Mouse (Mus musculus) heart, embryonic 14.5 days (tissue): ENCODE measurements around the gene Capn5. TPM values are rescaled to one million over a fixed set of nuclear protein-coding genes. Genes with fewer than 3 reads are reported as not detected.

ENCODE experiments used
- ATAC-seq: fragments of 200-750 bp; cut with Nextera tagmentation; 2 replicates; pipeline ENCODE4 v1.8.0; 2017; ENCODE audit warnings: low read depth, moderate TSS enrichment; ENCODE audit not compliant: insufficient number of reproducible peaks, insufficient read depth, low FRiP score
- H3K27ac ChIP-seq, 2 experiments: fragments of 200-500 bp in 1 of 2; fragments of 300-500 bp in 1 of 2; sonication (generic) in 1 of 2; replicated peaks in 1 of 2; 2 replicates each; pipeline ENCODE4 v1.5.1; 2012 to 2014; ENCODE audit warnings: low read depth in 2 of 2, low read length in 2 of 2, control low read depth in 1 of 2, mild to moderate bottlenecking in 1 of 2, mixed read lengths in 1 of 2; ENCODE audit not compliant: control insufficient read depth in 1 of 2, insufficient read depth in 1 of 2
- H3K27me3 ChIP-seq: fragments of 300-500 bp; sonication (generic); 2 replicates; pipeline ENCODE4 v1.6.1; 2014; ENCODE audit warnings: mild to moderate bottlenecking, low read length, control low read depth; ENCODE audit not compliant: control insufficient read depth, insufficient read depth
- H3K36me3 ChIP-seq: fragments of 300-500 bp; sonication (generic); 2 replicates; pipeline ENCODE4 v1.6.1; 2014; ENCODE audit warnings: mild to moderate bottlenecking, control low read depth, low read length, mixed read lengths; ENCODE audit not compliant: control insufficient read depth, insufficient read depth
- H3K4me1 ChIP-seq, 2 experiments: fragments of 200-500 bp in 1 of 2; fragments of 300-500 bp in 1 of 2; sonication (generic) in 1 of 2; 2 replicates each; pipeline ENCODE4 v1.6.1; 2012 to 2014; ENCODE audit warnings: low read length in 2 of 2, control low read depth in 1 of 2, mixed read lengths in 1 of 2; ENCODE audit not compliant: control insufficient read depth in 2 of 2, insufficient read depth in 2 of 2
- H3K4me2 ChIP-seq: fragments of 300-500 bp; sonication (generic); 2 replicates; pipeline ENCODE4 v1.6.1; 2014; ENCODE audit warnings: mild to moderate bottlenecking, low read length
- H3K4me3 ChIP-seq, 2 experiments: fragments of 200-500 bp in 1 of 2; fragments of 300-500 bp in 1 of 2; sonication (generic) in 1 of 2; 2 replicates each; pipeline ENCODE4 v1.5.1; 2012 to 2014; ENCODE audit warnings: low read length in 2 of 2, mild to moderate bottlenecking in 2 of 2, control low read depth in 1 of 2, low read depth in 1 of 2, moderate library complexity in 1 of 2; ENCODE audit not compliant: control insufficient read depth in 1 of 2, insufficient read depth in 1 of 2
- H3K9ac ChIP-seq: fragments of 300-500 bp; sonication (generic); 2 replicates; pipeline ENCODE4 v1.6.1; 2014; ENCODE audit warnings: mild to moderate bottlenecking, low read length
- H3K9me3 ChIP-seq: fragments of 300-500 bp; sonication (generic); 2 replicates; pipeline ENCODE4 v1.6.1; 2016; ENCODE audit warnings: low read length, control low read depth; ENCODE audit not compliant: control insufficient read depth
- WGBS: fragments of 180-500 bp; shearing (Covaris S2); extraction: QIAGEN DNeasy Blood & Tissue Kit; methylation state at CpG from one replicate; pipeline ENCODE4 v1.1.7; 2014; 5-methylcytosine and 5-hydroxymethylcytosine counted together
- polyA plus RNA-seq: library from polyadenylated mRNA; unstranded; fragments of >200 nt; fragmentation: Nextera tagmentation; extraction: Ambion mirVana; gene quantifications from 2 replicates; pipeline ENCODE4 v1.2.1, GENCODE M21; 2014

Gene Capn5
- polyA plus RNA-seq, 1 experiment from 2014 or later: 2.5 TPM

DNA sequence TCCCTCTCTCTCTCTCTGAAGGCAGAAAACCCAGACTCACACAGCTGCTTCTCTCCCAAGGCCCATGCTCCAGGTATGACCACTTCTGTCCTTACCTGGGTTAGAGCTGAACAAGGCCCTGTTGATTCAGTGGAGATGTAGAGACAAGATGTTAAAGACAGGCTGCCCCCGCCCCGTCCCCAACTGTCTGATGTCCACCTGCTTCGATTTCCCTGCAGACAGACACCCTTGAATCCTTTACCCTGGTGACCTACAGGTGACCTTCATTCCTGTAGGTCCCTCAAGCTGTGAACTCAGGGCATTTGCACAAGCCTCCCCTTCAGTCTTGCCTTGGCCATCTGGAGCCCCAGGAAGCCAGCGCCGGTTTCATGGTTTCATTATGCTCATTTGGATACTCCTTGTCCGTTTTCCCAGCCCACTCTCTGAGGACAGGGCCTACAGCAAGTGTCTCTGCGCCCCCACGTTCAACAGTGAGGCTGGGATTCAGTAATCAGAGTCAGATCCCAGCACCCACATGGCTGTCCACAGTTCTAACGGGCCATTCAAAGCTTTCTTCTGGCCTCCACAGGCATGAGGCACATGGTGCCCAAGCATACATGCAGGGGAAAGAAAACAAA lies 13.6 kb downstream of the Capn5 start:
- no peak overlapping the region for H3K4me2 ChIP-seq
- 73% methylated on average over 9 of the region's 9 CpGs for whole genome bisulfite sequencing
- peak overlapping the region; percentile 25 to 61; a peak in 1 of 4 replicates for H3K27ac ChIP-seq
- no peaks in the 10 kb centered on the region for H3K36me3 ChIP-seq
- H3K9me3 ChIP-seq: no peaks in the 10 kb centered on the region
- no peak overlapping the region for H3K4me3 ChIP-seq
- H3K4me1 ChIP-seq: peaks cover 25 to 31% of the 10 kb centered on the region in 2 experiments
- H3K27me3 ChIP-seq: no peaks in the 10 kb centered on the region
- ATAC-seq: 0 out of 2 replicates have a peak, but pooled peaks have one; percentile 8
- no peak overlapping the region; the same call in 1 of the 2 replicates for H3K9ac ChIP-seq

DNA sequence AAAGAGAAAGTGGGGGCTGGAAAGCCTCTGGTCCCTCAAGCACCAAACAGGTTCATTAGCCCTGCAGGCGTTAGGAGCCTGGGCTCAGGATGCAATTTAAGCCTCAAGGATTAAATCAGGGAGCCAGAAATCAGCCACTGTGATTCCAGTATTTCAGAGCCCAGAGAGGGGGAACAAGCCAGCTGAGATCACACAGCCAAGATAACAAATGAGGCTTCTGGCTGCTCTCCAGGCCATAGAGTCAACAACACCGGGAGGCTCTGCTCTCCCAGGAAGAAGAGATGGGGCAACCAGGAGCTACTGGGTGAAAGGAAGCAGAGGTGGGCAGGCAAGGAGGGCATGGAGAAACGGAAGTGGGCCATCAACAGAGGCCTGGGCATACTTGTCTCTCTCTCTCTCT lies 14.4 kb downstream of the Capn5 start:
- no peak overlapping the region for H3K27ac ChIP-seq
- H3K4me1 ChIP-seq: peaks cover 25 to 34% of the 10 kb centered on the region in 2 experiments
- ATAC-seq: no peak

DNA sequence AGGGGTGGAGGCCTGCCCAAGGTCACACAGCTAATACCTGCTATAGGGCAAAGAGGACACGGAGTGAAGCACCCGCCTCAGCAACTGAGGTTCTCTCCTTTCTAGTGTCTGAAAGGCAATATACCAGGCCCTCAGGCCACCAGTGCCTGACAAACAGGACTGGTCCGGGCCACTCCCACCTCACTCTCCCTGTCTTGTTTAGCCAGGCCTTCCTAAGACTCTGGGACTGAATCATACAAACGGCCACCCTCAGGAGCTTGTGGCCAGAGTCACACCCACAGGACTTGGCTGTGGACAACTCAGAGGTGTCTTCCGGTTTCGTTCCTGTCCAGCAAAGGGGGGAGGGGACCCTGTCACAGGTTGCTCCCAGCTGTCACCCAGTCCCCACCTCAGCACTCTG lies 15.8 kb downstream of the Capn5 start:
- no peaks in the 10 kb centered on the region for H3K27me3 ChIP-seq
- H3K27ac ChIP-seq: no peak overlapping the region
- no peak overlapping the region for H3K9ac ChIP-seq
- 70% methylated on average over 6 of the region's 6 CpGs for WGBS
- no peak overlapping the region for H3K4me3 ChIP-seq
- no peak overlapping the region for H3K4me2 ChIP-seq
- no peak for ATAC-seq
- H3K4me1 ChIP-seq: peaks cover 25 to 36% of the 10 kb centered on the region in 2 experiments
- H3K9me3 ChIP-seq: no peaks in the 10 kb centered on the region
- H3K36me3 ChIP-seq: no peaks in the 10 kb centered on the region

More for the DNA sequence above, 14.4 kb downstream of the Capn5 start:
- H3K36me3 ChIP-seq: no peaks in the 10 kb centered on the region
- no peak overlapping the region for H3K4me2 ChIP-seq
- no peak overlapping the region for H3K9ac ChIP-seq
- H3K27me3 ChIP-seq: no peaks in the 10 kb centered on the region
- H3K9me3 ChIP-seq: no peaks in the 10 kb centered on the region
- no peak overlapping the region for H3K4me3 ChIP-seq
- WGBS: 27% methylated on average over 3 of the region's 3 CpGs

DNA sequence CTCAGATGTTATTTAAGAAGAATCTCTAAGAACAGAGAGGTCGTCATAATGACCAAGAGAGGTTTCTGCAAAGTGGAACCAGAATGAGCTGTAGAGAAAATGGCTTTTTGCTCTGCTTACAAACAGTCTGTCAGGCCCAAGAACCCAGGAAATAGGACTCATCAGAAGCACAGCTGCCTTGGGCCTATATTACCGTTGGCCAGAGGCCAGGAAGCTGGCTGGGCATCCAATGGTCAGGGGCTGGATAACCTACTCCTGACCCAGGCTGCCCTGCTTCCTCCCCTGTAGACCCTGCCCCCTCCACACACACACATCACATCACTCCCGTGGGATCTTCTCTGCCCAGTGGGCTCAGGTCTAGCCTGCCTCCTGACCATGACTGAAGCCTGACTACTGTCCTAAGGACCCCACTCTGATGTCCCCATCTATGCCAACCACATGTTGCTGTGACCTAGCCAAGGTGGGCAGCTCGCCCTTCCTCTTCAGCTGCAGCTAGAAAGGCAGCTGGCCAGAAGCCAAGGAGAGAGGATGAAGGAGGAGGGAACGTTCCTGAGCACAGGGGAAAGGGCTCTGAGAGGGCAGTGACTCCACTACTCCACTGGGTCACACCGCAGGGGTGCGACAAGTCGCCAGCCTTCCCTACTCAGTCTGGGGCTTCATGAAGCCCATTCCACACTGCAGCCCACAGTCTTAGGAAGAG lies 17.9 kb downstream of the Capn5 start:
- Histone ChIP-seq H3K27ac (peak overlapping the region in 1 of 2 experiments; percentile 10; a peak in 1 of 4 replicates), H3K36me3 (no peaks in the 10 kb centered on the region), H3K4me3 (no peak overlapping the region), H3K27me3 (no peaks in the 10 kb centered on the region), H3K4me1 (peaks cover 36 to 42% of the 10 kb centered on the region in 2 experiments), H3K4me2 (no peak overlapping the region), H3K9me3 (no peaks in the 10 kb centered on the region), H3K9ac (peak overlapping the region; percentile 21; the same call in 1 of the 2 replicates)
- 22% methylated on average over 8 of the region's 8 CpGs for WGBS
- ATAC-seq: no peak

DNA sequence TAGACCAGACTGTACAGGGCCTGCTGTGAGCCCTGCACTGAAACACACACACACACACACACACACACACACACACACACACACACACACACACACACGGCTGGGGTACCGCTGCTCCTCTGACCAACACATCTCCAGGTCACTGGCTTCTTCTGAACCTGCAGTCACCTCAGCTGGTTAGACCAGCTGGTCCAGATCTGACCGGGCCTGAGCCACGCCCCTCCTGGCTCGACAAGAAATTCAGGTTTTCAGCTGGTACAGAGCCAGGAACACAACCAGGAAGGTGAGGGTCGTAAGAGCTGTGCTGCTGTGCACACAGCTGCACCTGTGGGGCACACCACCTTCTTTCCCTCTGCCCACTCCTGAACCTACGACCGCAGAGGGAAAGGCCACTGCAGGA lies 19.6 kb downstream of the Capn5 start:
- H3K9me3 ChIP-seq: no peaks in the 10 kb centered on the region
- ATAC-seq: no peak
- no peaks in the 10 kb centered on the region for H3K27me3 ChIP-seq
- no peak overlapping the region for H3K9ac ChIP-seq
- H3K4me2 ChIP-seq: no peak overlapping the region
- no peak overlapping the region for H3K4me3 ChIP-seq
- no peak overlapping the region for H3K27ac ChIP-seq
- 57% methylated on average over 8 of the region's 8 CpGs for WGBS
- H3K36me3 ChIP-seq: no peaks in the 10 kb centered on the region
- peaks cover 27 to 34% of the 10 kb centered on the region in 2 experiments for H3K4me1 ChIP-seq

DNA sequence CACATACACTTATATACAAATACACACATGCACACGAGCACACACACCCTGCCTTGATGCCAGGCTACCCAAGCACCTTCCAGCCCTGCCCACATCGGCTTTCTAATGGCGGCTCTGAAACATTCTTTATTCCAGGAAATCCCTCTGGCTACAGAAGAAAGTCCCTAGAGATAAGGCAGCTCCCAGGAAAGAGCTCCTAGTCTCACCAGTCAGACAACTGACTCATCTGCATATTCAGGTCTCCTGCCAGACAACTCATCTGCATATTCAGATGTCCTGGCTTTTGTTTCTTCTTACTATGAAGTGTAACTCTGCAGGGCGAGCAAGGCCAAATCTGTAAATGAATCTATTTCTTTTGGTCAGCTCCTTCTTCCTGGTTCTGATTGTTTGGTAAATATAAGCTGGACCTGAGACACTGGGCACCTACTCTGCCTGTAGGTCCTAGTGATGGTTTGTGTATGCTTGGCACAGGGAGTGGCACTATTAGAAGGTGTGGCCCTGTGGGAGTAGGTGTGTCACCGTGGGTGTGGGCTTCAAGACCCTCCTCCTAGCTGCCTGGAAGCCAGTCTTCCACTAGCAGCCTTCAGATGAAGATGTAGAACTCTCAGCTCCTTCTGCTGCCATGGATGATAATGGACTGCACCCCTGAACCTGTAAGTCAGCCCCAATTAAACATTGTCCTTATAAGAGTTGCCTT lies 20.3 kb downstream of the Capn5 start:
- Histone ChIP-seq H3K27me3 (no peaks in the 10 kb centered on the region), H3K4me3 (no peak overlapping the region), H3K9me3 (no peaks in the 10 kb centered on the region), H3K4me1 (peaks cover 25 to 34% of the 10 kb centered on the region in 2 experiments), H3K36me3 (no peaks in the 10 kb centered on the region), H3K9ac (no peak overlapping the region), H3K4me2 (no peak overlapping the region), H3K27ac (no peak overlapping the region)
- ATAC-seq: no peak
- 57% methylated on average over 5 of the region's 5 CpGs for WGBS

DNA sequence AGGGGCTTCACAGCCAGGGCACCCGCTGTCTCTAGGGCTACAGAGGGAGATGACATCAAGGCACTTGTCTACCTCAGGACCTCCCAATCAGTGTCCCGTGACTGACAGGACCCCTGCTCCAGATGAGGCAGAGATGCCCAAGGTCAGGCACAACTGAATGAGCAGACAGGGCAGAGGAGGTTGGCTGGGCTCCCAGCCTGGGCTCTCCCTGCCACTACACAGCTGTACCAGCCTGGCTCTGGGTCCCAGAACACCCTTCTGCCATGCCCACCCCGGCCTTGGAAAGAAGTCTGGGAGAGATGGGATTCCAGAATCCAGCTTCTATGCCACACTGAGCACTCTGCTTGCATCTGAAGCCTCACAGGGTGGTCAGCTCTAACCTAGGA lies 21.8 kb downstream of the Capn5 start:
- no peak overlapping the region for H3K9ac ChIP-seq
- 27% methylated on average over 3 of the region's 3 CpGs for WGBS
- H3K27ac ChIP-seq: peak overlapping the region; percentile 39 to 43
- no peaks in the 10 kb centered on the region for H3K27me3 ChIP-seq
- no peak overlapping the region for H3K4me2 ChIP-seq
- peaks cover 25 to 28% of the 10 kb centered on the region in 2 experiments for H3K4me1 ChIP-seq
- H3K4me3 ChIP-seq: no peak overlapping the region
- H3K36me3 ChIP-seq: no peaks in the 10 kb centered on the region
- ATAC-seq: no peak; the same call in 1 of the 2 replicates
- H3K9me3 ChIP-seq: no peaks in the 10 kb centered on the region
